Mouse (Mus musculus): ENCODE measurements around the gene Vps51.

- TF ChIP-seq POLR2A (IDR thresholded peaks at IDR 0.05; ENCODE audit: control insufficient read depth, extremely low read depth, insufficient read depth, low read length, poor library complexity) (no peak), CTCF (IDR thresholded peaks at IDR 0.05; ENCODE audit: borderline replicate concordance, control insufficient read depth, extremely low read depth, insufficient read depth, low read length, poor library complexity) (no peak)
Measured at GRCm38 (mm10) chr19:6035966-6036585, 41.0 kb downstream of the Vps51 start.

All from thymus, adult 2 months (tissue).